Mouse (Mus musculus): ENCODE data around the gene Hoxb2. TPM values are rescaled to one million over a fixed set of nuclear protein-coding genes. Genes with fewer than 3 reads are reported as not detected.

Gene Hoxb2
- polyA plus RNA-seq, 1 experiment: 22.8 TPM

- Histone ChIP-seq H3K36me3 (ENCODE audit: control insufficient read depth, insufficient read depth, low read length) (no peaks in the 10 kb centered on the region), H3K4me3 (ENCODE audit: insufficient read depth, low read depth, low read length) (no peak overlapping the region), H3K27ac (ENCODE audit: insufficient read depth, low read depth, low read length) (no peak overlapping the region), H3K27me3 (replicated peaks; ENCODE audit: control insufficient read depth, insufficient read depth, low read length) (peaks cover 1% of the 10 kb centered on the region; the same call in 1 of the 2 replicates), H3K4me1 (ENCODE audit: control insufficient read depth, insufficient read depth, low read length) (no peaks in the 10 kb centered on the region)
- TF ChIP-seq CTCF (conservative IDR thresholded peaks at IDR 0.05; ENCODE audit: insufficient read depth, insufficient read length, low read depth, low read length): no peak
- TF ChIP-seq POLR2A (IDR thresholded peaks at IDR 0.05; ENCODE audit: low read depth, low read length): no peak
- DNase-seq: no peak
- WGBS: 89% methylated on average over 7 of the region's 7 CpGs
These were observed 18.8 kb downstream of the Hoxb2 start for GRCm38 (mm10) chr11:96369140-96369539.

- 85% methylated on average over 3 of the region's 3 CpGs for WGBS
- no peak for TF ChIP-seq CTCF (conservative IDR thresholded peaks at IDR 0.05; ENCODE audit: insufficient read depth, insufficient read length, low read depth, low read length)
- TF ChIP-seq POLR2A (IDR thresholded peaks at IDR 0.05; ENCODE audit: low read depth, low read length): no peak
These were observed 21.4 kb downstream of the Hoxb2 start for GRCm38 (mm10) chr11:96371726-96372125.

GRCm38 (mm10) chr11:96372519-96372918 lies 22.2 kb downstream of the Hoxb2 start:
- Histone ChIP-seq H3K4me3 (ENCODE audit: insufficient read depth, low read depth, low read length) (no peak overlapping the region), H3K36me3 (ENCODE audit: control insufficient read depth, insufficient read depth, low read length) (no peaks in the 10 kb centered on the region), H3K27me3 (replicated peaks; ENCODE audit: control insufficient read depth, insufficient read depth, low read length) (no peaks in the 10 kb centered on the region), H3K27ac (ENCODE audit: insufficient read depth, low read depth, low read length) (no peak overlapping the region), H3K4me1 (ENCODE audit: control insufficient read depth, insufficient read depth, low read length) (no peaks in the 10 kb centered on the region)
- WGBS: 48% methylated on average over 3 of the region's 3 CpGs
- no peak for DNase-seq
- TF ChIP-seq CTCF (conservative IDR thresholded peaks at IDR 0.05; ENCODE audit: insufficient read depth, insufficient read length, low read depth, low read length) (no peak), POLR2A (IDR thresholded peaks at IDR 0.05; ENCODE audit: low read depth, low read length) (no peak)

More at GRCm38 (mm10) chr11:96371726-96372125, 21.4 kb downstream of the Hoxb2 start:
- Histone ChIP-seq H3K4me1 (ENCODE audit: control insufficient read depth, insufficient read depth, low read length) (no peaks in the 10 kb centered on the region), H3K36me3 (ENCODE audit: control insufficient read depth, insufficient read depth, low read length) (no peaks in the 10 kb centered on the region), H3K27ac (ENCODE audit: insufficient read depth, low read depth, low read length) (no peak overlapping the region), H3K27me3 (replicated peaks; ENCODE audit: control insufficient read depth, insufficient read depth, low read length) (no peaks in the 10 kb centered on the region), H3K4me3 (ENCODE audit: insufficient read depth, low read depth, low read length) (no peak overlapping the region)
- DNase-seq: no peak

- DNase-seq: no peak
- Histone ChIP-seq H3K27me3 (replicated peaks; ENCODE audit: control insufficient read depth, insufficient read depth, low read length) (no peaks in the 10 kb centered on the region), H3K4me1 (ENCODE audit: control insufficient read depth, insufficient read depth, low read length) (no peaks in the 10 kb centered on the region), H3K4me3 (ENCODE audit: insufficient read depth, low read depth, low read length) (no peak overlapping the region), H3K27ac (ENCODE audit: insufficient read depth, low read depth, low read length) (no peak overlapping the region), H3K36me3 (ENCODE audit: control insufficient read depth, insufficient read depth, low read length) (no peaks in the 10 kb centered on the region)
- 88% methylated on average over 7 of the region's 7 CpGs for WGBS
- TF ChIP-seq POLR2A (IDR thresholded peaks at IDR 0.05; ENCODE audit: low read depth, low read length) (no peak), CTCF (conservative IDR thresholded peaks at IDR 0.05; ENCODE audit: insufficient read depth, insufficient read length, low read depth, low read length) (no peak)
These were observed 24.5 kb downstream of the Hoxb2 start for GRCm38 (mm10) chr11:96374810-96375209.

- no peak for DNase-seq
- WGBS: 57% methylated on average over 5 of the region's 5 CpGs
- Histone ChIP-seq H3K36me3 (ENCODE audit: control insufficient read depth, insufficient read depth, low read length) (no peaks in the 10 kb centered on the region), H3K4me3 (ENCODE audit: insufficient read depth, low read depth, low read length) (no peak overlapping the region), H3K4me1 (ENCODE audit: control insufficient read depth, insufficient read depth, low read length) (no peaks in the 10 kb centered on the region), H3K27me3 (replicated peaks; ENCODE audit: control insufficient read depth, insufficient read depth, low read length) (0 out of 2 replicates have a peak, but pooled peaks cover 1% of the 10 kb centered on the region), H3K27ac (ENCODE audit: insufficient read depth, low read depth, low read length) (no peak overlapping the region)
- no peak for TF ChIP-seq CTCF (conservative IDR thresholded peaks at IDR 0.05; ENCODE audit: insufficient read depth, insufficient read length, low read depth, low read length)
- no peak for TF ChIP-seq POLR2A (IDR thresholded peaks at IDR 0.05; ENCODE audit: low read depth, low read length)
These were observed 33.1 kb downstream of the Hoxb2 start for GRCm38 (mm10) chr11:96383381-96383780.

GRCm38 (mm10) chr11:96387635-96388034 lies 37.3 kb downstream of the Hoxb2 start:
- WGBS: 92% methylated on average over 2 of the region's 2 CpGs
- no peak for DNase-seq
- no peak for TF ChIP-seq CTCF (conservative IDR thresholded peaks at IDR 0.05; ENCODE audit: insufficient read depth, insufficient read length, low read depth, low read length)
- TF ChIP-seq POLR2A (IDR thresholded peaks at IDR 0.05; ENCODE audit: low read depth, low read length): no peak
- H3K36me3 ChIP-seq (ENCODE audit: control insufficient read depth, insufficient read depth, low read length): no peaks in the 10 kb centered on the region
- H3K4me1 ChIP-seq (ENCODE audit: control insufficient read depth, insufficient read depth, low read length): no peaks in the 10 kb centered on the region
- H3K27ac ChIP-seq (ENCODE audit: insufficient read depth, low read depth, low read length): no peak overlapping the region
- 0 out of 2 replicates have a peak, but pooled peaks cover 1% of the 10 kb centered on the region for H3K27me3 ChIP-seq (replicated peaks; ENCODE audit: control insufficient read depth, insufficient read depth, low read length)
- no peak overlapping the region for H3K4me3 ChIP-seq (ENCODE audit: insufficient read depth, low read depth, low read length)

- no peak for TF ChIP-seq POLR2A (IDR thresholded peaks at IDR 0.05; ENCODE audit: low read depth, low read length)
- no peak for TF ChIP-seq CTCF (conservative IDR thresholded peaks at IDR 0.05; ENCODE audit: insufficient read depth, insufficient read length, low read depth, low read length)
- Histone ChIP-seq H3K4me1 (ENCODE audit: control insufficient read depth, insufficient read depth, low read length) (no peaks in the 10 kb centered on the region), H3K36me3 (ENCODE audit: control insufficient read depth, insufficient read depth, low read length) (no peaks in the 10 kb centered on the region), H3K27ac (ENCODE audit: insufficient read depth, low read depth, low read length) (no peak overlapping the region), H3K27me3 (replicated peaks; ENCODE audit: control insufficient read depth, insufficient read depth, low read length) (no peaks in the 10 kb centered on the region), H3K4me3 (ENCODE audit: insufficient read depth, low read depth, low read length) (no peak overlapping the region)
- 64% methylated on average over 15 of the region's 15 CpGs for WGBS
- DNase-seq: no peak
These were observed 46.7 kb downstream of the Hoxb2 start for GRCm38 (mm10) chr11:96396772-96397626.

Measured in kidney, adult 2 months (tissue).